Mouse (Mus musculus) testis, adult 2 months (tissue): ENCODE measurements around the gene Rps6kb1.

Source experiments
- CTCF ChIP-seq: fragments of 200-500 bp; IDR thresholded peaks from 2 replicates; pipeline ENCODE4 v1.5.1; 2012; ENCODE audit warnings: low read depth, mild to moderate bottlenecking, inconsistent platforms, low read length, moderate library complexity; ENCODE audit not compliant: control insufficient read depth, insufficient read depth, insufficient replicate concordance
- POLR2A ChIP-seq: fragments of 200-500 bp; IDR thresholded peaks from 2 replicates; pipeline ENCODE4 v1.6.1; 2012; ENCODE audit warnings: low read depth, mild to moderate bottlenecking, inconsistent platforms, low read length, moderate library complexity; ENCODE audit not compliant: control insufficient read depth

DNA sequence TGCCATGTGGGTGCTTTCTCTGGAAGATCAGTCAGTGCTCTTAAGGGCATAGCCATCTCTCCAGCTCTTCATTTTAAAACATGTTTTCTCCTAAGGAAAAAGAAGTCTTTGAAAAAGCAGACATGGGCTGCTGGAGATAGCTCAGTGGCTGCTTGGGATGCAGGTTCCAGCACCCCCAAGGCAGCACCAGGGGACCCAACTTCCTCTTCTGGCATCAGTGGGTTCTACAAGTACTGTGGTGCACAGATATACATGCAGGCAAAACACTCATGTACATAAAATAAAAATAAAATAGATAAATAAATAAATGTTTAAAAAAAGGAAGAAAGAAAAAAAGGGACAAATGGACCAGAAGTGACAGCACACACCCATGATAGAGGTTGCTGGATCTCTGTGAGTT, 82.0 kb downstream of the Rps6kb1 start:
- TF ChIP-seq CTCF (no peak), POLR2A (no peak)
